Mouse (Mus musculus): ENCODE data around the gene Scfd1. TPM values are rescaled to one million over a fixed set of nuclear protein-coding genes. Genes with fewer than 3 reads are reported as not detected.

Gene Scfd1
- polyA plus RNA-seq, 1 experiment from 2014 or later: 74.6 TPM

DNA sequence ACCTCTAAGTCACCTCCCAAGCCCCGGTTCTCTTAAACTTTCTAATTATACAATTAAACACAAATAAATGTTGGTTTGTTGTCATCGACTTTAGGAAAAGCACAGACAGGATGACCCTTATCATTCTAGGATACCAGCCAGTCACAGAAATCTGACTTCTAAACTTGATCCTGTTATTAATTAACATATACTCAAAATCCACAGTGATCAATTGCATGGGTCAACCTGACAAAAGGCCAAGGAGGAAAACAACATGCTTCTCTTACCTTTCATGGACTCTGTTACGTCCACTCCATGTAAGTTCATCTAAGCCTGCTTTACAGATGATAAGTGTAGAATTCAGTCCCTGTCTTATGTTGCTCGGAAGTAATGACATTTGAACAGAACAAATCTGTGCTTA lies 93.6 kb downstream of the Scfd1 start:
- ATAC-seq (replicated peaks; ENCODE audit: low FRiP score) (no peak), DNase-seq (ENCODE audit: low spot score) (no peak)
- 90% methylated on average over 4 of the region's 4 CpGs for WGBS
- Histone ChIP-seq H3K9me3 (ENCODE audit: control insufficient read depth, low read length) (no peaks in the 10 kb centered on the region), H3K4me3 (ENCODE audit: low read depth, low read length) (no peak overlapping the region), H3K4me2 (ENCODE audit: low read depth, low read length, severe bottlenecking) (no peak overlapping the region), H3K27ac (ENCODE audit: low read depth, low read length) (no peak overlapping the region), H3K27me3 (ENCODE audit: control insufficient read depth, insufficient read depth, low read length) (no peaks in the 10 kb centered on the region), H3K9ac (ENCODE audit: low read length) (no peak overlapping the region), H3K4me1 (replicated peaks; ENCODE audit: control insufficient read depth, insufficient read depth, low read length) (no peaks in the 10 kb centered on the region), H3K36me3 (ENCODE audit: control insufficient read depth, insufficient read depth, low read length) (no peaks in the 10 kb centered on the region)

DNA sequence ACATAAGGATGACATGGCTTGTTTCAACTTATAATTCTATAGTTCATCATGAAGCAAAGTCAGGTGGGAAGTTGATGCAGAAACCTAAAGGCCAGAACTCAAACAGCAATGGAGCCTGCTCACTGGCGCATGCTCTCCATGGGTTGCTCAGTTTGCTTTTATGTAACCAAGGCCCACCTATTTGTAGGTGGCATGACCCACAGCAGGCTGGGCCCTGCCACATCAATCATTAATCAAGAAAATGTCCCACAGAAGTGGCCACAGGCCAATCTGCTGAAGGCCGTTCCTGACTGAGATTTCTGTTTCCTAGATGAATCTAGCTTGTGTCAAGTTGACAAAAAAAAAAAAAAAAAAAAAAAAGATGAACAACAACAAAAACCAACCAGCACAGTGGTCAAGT lies 103.9 kb downstream of the Scfd1 start:
- Histone ChIP-seq H3K9ac (ENCODE audit: low read length) (no peak overlapping the region), H3K27ac (ENCODE audit: low read depth, low read length) (no peak overlapping the region), H3K4me3 (ENCODE audit: low read depth, low read length) (no peak overlapping the region), H3K27me3 (ENCODE audit: control insufficient read depth, insufficient read depth, low read length) (no peaks in the 10 kb centered on the region), H3K9me3 (ENCODE audit: control insufficient read depth, low read length) (no peaks in the 10 kb centered on the region), H3K4me1 (replicated peaks; ENCODE audit: control insufficient read depth, insufficient read depth, low read length) (no peaks in the 10 kb centered on the region), H3K4me2 (ENCODE audit: low read depth, low read length, severe bottlenecking) (no peak overlapping the region), H3K36me3 (ENCODE audit: control insufficient read depth, insufficient read depth, low read length) (no peaks in the 10 kb centered on the region)
- DNase-seq (ENCODE audit: low spot score) (no peak), ATAC-seq (replicated peaks; ENCODE audit: low FRiP score) (no peak)
- WGBS: 84% methylated on average over 2 of the region's 2 CpGs

DNA sequence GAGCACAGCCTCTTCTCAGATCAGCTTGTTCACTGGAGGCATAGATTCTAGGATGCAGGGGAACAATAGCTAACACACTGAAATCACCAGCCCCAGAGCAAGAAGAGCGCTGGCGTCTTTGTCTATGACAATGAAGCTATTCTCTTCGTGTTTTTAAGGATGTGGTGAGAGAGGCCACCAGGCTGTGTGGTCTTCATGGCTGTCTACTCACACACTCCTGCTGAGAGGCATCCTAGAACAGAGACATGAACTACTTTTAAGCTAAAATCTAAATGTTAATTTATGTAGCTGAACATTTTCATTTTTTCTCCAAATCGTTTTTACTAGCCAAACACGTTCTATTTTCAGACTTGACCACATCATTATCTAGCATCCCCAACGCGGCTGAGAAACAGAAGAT lies 114.7 kb downstream of the Scfd1 start:
- no peaks in the 10 kb centered on the region for H3K27me3 ChIP-seq (ENCODE audit: control insufficient read depth, insufficient read depth, low read length)
- WGBS: 85% methylated on average over 7 of the region's 7 CpGs
- no peaks in the 10 kb centered on the region for H3K4me1 ChIP-seq (replicated peaks; ENCODE audit: control insufficient read depth, insufficient read depth, low read length)
- no peak overlapping the region for H3K4me3 ChIP-seq (ENCODE audit: low read depth, low read length)
- no peaks in the 10 kb centered on the region for H3K9me3 ChIP-seq (ENCODE audit: control insufficient read depth, low read length)
- H3K9ac ChIP-seq (ENCODE audit: low read length): no peak overlapping the region
- no peaks in the 10 kb centered on the region for H3K36me3 ChIP-seq (ENCODE audit: control insufficient read depth, insufficient read depth, low read length)
- no peak overlapping the region for H3K27ac ChIP-seq (ENCODE audit: low read depth, low read length)
- DNase-seq (ENCODE audit: low spot score) (no peak), ATAC-seq (replicated peaks; ENCODE audit: low FRiP score) (no peak)
- no peak overlapping the region for H3K4me2 ChIP-seq (ENCODE audit: low read depth, low read length, severe bottlenecking)

DNA sequence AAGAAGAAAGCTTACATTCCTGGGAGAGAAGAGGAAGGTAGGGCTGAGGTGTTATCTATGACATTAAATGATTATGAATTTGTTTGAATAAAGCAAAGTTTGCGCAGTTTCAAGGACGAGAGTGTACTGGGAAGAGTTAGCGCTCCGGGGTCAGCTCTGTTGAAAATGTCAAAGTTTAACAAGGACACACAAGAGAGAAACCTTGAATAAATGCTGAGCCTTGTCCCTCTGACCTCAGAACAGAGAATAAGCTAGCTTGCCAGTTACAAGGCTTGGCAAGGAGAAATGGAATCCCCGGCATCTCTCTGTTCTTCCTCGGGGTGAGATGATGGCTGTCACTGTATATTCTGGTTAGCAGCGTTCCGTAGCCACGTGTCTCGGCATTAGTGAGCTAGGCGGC lies 116.2 kb downstream of the Scfd1 start:
- no peaks in the 10 kb centered on the region for H3K4me1 ChIP-seq (replicated peaks; ENCODE audit: control insufficient read depth, insufficient read depth, low read length)
- H3K27ac ChIP-seq (ENCODE audit: low read depth, low read length): no peak overlapping the region
- DNase-seq (ENCODE audit: low spot score) (no peak), ATAC-seq (replicated peaks; ENCODE audit: low FRiP score) (no peak)
- no peaks in the 10 kb centered on the region for H3K36me3 ChIP-seq (ENCODE audit: control insufficient read depth, insufficient read depth, low read length)
- no peaks in the 10 kb centered on the region for H3K9me3 ChIP-seq (ENCODE audit: control insufficient read depth, low read length)
- no peak overlapping the region for H3K4me3 ChIP-seq (ENCODE audit: low read depth, low read length)
- no peaks in the 10 kb centered on the region for H3K27me3 ChIP-seq (ENCODE audit: control insufficient read depth, insufficient read depth, low read length)
- H3K9ac ChIP-seq (ENCODE audit: low read length): no peak overlapping the region
- H3K4me2 ChIP-seq (ENCODE audit: low read depth, low read length, severe bottlenecking): no peak overlapping the region
- WGBS: 88% methylated on average over 11 of the region's 11 CpGs

DNA sequence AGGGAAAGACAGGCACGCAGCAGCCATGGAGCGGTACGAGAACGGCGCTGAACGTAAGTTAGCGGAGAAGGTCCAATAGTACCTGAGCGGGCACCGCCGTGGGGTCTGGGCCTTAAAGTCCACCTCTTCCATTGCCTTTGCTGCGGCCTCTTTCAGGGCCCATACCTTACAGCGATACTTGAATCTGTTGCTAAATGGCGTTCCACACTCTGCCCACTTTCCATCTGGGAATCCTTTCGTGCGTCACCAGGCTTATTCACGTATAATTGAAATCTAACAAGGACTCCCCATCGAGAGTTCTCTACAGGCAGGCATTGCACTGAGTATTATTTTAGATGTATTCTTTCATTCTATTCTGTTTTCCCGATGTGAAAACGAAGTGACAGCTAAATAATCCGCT lies 117.3 kb downstream of the Scfd1 start:
- Histone ChIP-seq H3K27me3 (ENCODE audit: control insufficient read depth, insufficient read depth, low read length) (no peaks in the 10 kb centered on the region), H3K9ac (ENCODE audit: low read length) (no peak overlapping the region), H3K4me3 (ENCODE audit: low read depth, low read length) (no peak overlapping the region), H3K4me2 (ENCODE audit: low read depth, low read length, severe bottlenecking) (no peak overlapping the region), H3K9me3 (ENCODE audit: control insufficient read depth, low read length) (no peaks in the 10 kb centered on the region), H3K27ac (ENCODE audit: low read depth, low read length) (no peak overlapping the region), H3K36me3 (ENCODE audit: control insufficient read depth, insufficient read depth, low read length) (no peaks in the 10 kb centered on the region), H3K4me1 (replicated peaks; ENCODE audit: control insufficient read depth, insufficient read depth, low read length) (no peaks in the 10 kb centered on the region)
- ATAC-seq (replicated peaks; ENCODE audit: low FRiP score) (no peak), DNase-seq (ENCODE audit: low spot score) (no peak)
- 86% methylated on average over 20 of the region's 20 CpGs for WGBS

Other genes starting within 250 kb of the Scfd1 start
- 46.2 and 51.7 TPM in 2 replicates for gene G2e3, start 29.4 kb upstream of the Scfd1 start, polyA plus RNA-seq (2014; fragmentation: Nextera tagmentation; extraction: Ambion mirVana)
- 5.9 and 8.7 TPM in 2 replicates for gene Coch, start 215.8 kb downstream of the Scfd1 start, polyA plus RNA-seq (2014; fragmentation: Nextera tagmentation; extraction: Ambion mirVana)